Mouse (Mus musculus): ENCODE data around the gene Utrn. TPM values are rescaled to one million over a fixed set of nuclear protein-coding genes. Genes with fewer than 3 reads are reported as not detected.

Gene Utrn
- polyA plus RNA-seq, 1 experiment from 2014 or later, result 17.6 TPM

- Histone ChIP-seq H3K9me3 (replicated peaks; ENCODE audit: control insufficient read depth, low read length, poor library complexity, severe bottlenecking) (no peaks in the 10 kb centered on the region), H3K27ac (ENCODE audit: low read length) (no peak overlapping the region), H3K4me2 (ENCODE audit: low read length) (no peak overlapping the region), H3K4me1 (ENCODE audit: control insufficient read depth, insufficient read depth, low read length) (no peaks in the 10 kb centered on the region), H3K4me3 (ENCODE audit: low read depth, low read length) (no peak overlapping the region), H3K27me3 (ENCODE audit: control insufficient read depth, insufficient read depth, low read depth, low read length) (no peaks in the 10 kb centered on the region), H3K9ac (ENCODE audit: low read depth, low read length) (no peak overlapping the region), H3K36me3 (ENCODE audit: control insufficient read depth, insufficient read depth, low read length) (no peaks in the 10 kb centered on the region)
- ATAC-seq, result no peak
- WGBS, result 79% methylated on average over 5 of the region's 5 CpGs
Measured at GRCm38 (mm10) chr10:12904140-12904528, 35.0 kb upstream of the Utrn start.

GRCm38 (mm10) chr10:12903440-12904139 lies 34.4 kb upstream of the Utrn start:
- Histone ChIP-seq H3K9ac (ENCODE audit: low read depth, low read length) (no peak overlapping the region), H3K4me1 (ENCODE audit: control insufficient read depth, insufficient read depth, low read length) (no peaks in the 10 kb centered on the region), H3K36me3 (ENCODE audit: control insufficient read depth, insufficient read depth, low read length) (no peaks in the 10 kb centered on the region), H3K4me3 (ENCODE audit: low read depth, low read length) (no peak overlapping the region), H3K9me3 (replicated peaks; ENCODE audit: control insufficient read depth, low read length, poor library complexity, severe bottlenecking) (no peaks in the 10 kb centered on the region), H3K4me2 (ENCODE audit: low read length) (no peak overlapping the region), H3K27me3 (ENCODE audit: control insufficient read depth, insufficient read depth, low read depth, low read length) (no peaks in the 10 kb centered on the region), H3K27ac (ENCODE audit: low read length) (no peak overlapping the region)
- 88% methylated on average over 5 of the region's 5 CpGs for WGBS
- ATAC-seq, result no peak

- ATAC-seq, result no peak
Measured at GRCm38 (mm10) chr10:12899901-12900300, 30.7 kb upstream of the Utrn start.

GRCm38 (mm10) chr10:12893339-12893738 lies 24.2 kb upstream of the Utrn start:
- Histone ChIP-seq H3K27me3 (ENCODE audit: control insufficient read depth, insufficient read depth, low read depth, low read length) (no peaks in the 10 kb centered on the region), H3K4me2 (ENCODE audit: low read length) (no peak overlapping the region), H3K4me3 (ENCODE audit: low read depth, low read length) (no peak overlapping the region), H3K4me1 (ENCODE audit: control insufficient read depth, insufficient read depth, low read length) (no peaks in the 10 kb centered on the region), H3K9me3 (replicated peaks; ENCODE audit: control insufficient read depth, low read length, poor library complexity, severe bottlenecking) (no peaks in the 10 kb centered on the region), H3K36me3 (ENCODE audit: control insufficient read depth, insufficient read depth, low read length) (no peaks in the 10 kb centered on the region), H3K9ac (ENCODE audit: low read depth, low read length) (no peak overlapping the region), H3K27ac (ENCODE audit: low read length) (no peak overlapping the region)
- 97% methylated on average over 3 of the region's 3 CpGs for WGBS
- no peak for ATAC-seq

More at GRCm38 (mm10) chr10:12899901-12900300, 30.7 kb upstream of the Utrn start:
- H3K4me2 ChIP-seq (ENCODE audit: low read length), result no peak overlapping the region
- no peaks in the 10 kb centered on the region for H3K27me3 ChIP-seq (ENCODE audit: control insufficient read depth, insufficient read depth, low read depth, low read length)
- H3K4me1 ChIP-seq (ENCODE audit: control insufficient read depth, insufficient read depth, low read length), result no peaks in the 10 kb centered on the region
- no peaks in the 10 kb centered on the region for H3K36me3 ChIP-seq (ENCODE audit: control insufficient read depth, insufficient read depth, low read length)
- H3K9me3 ChIP-seq (replicated peaks; ENCODE audit: control insufficient read depth, low read length, poor library complexity, severe bottlenecking), result no peaks in the 10 kb centered on the region
- WGBS, result 97% methylated on average over 5 of the region's 5 CpGs
- H3K9ac ChIP-seq (ENCODE audit: low read depth, low read length), result no peak overlapping the region
- H3K27ac ChIP-seq (ENCODE audit: low read length), result no peak overlapping the region
- no peak overlapping the region for H3K4me3 ChIP-seq (ENCODE audit: low read depth, low read length)

- no peak overlapping the region for H3K9ac ChIP-seq (ENCODE audit: low read depth, low read length)
- H3K4me3 ChIP-seq (ENCODE audit: low read depth, low read length), result no peak overlapping the region
- no peaks in the 10 kb centered on the region for H3K9me3 ChIP-seq (replicated peaks; ENCODE audit: control insufficient read depth, low read length, poor library complexity, severe bottlenecking)
- H3K27me3 ChIP-seq (ENCODE audit: control insufficient read depth, insufficient read depth, low read depth, low read length), result no peaks in the 10 kb centered on the region
- no peak overlapping the region for H3K27ac ChIP-seq (ENCODE audit: low read length)
- H3K4me2 ChIP-seq (ENCODE audit: low read length), result no peak overlapping the region
- H3K36me3 ChIP-seq (ENCODE audit: control insufficient read depth, insufficient read depth, low read length), result no peaks in the 10 kb centered on the region
- ATAC-seq, result no peak
- WGBS, result 73% methylated on average over 13 of the region's 13 CpGs
- no peaks in the 10 kb centered on the region for H3K4me1 ChIP-seq (ENCODE audit: control insufficient read depth, insufficient read depth, low read length)
Measured at GRCm38 (mm10) chr10:12888373-12888772, 19.2 kb upstream of the Utrn start.

GRCm38 (mm10) chr10:12887792-12888191 lies 18.6 kb upstream of the Utrn start:
- no peaks in the 10 kb centered on the region for H3K27me3 ChIP-seq (ENCODE audit: control insufficient read depth, insufficient read depth, low read depth, low read length)
- no peaks in the 10 kb centered on the region for H3K4me1 ChIP-seq (ENCODE audit: control insufficient read depth, insufficient read depth, low read length)
- H3K9me3 ChIP-seq (replicated peaks; ENCODE audit: control insufficient read depth, low read length, poor library complexity, severe bottlenecking), result no peaks in the 10 kb centered on the region
- WGBS, result 64% methylated on average over 2 of the region's 2 CpGs
- H3K27ac ChIP-seq (ENCODE audit: low read length), result no peak overlapping the region
- H3K36me3 ChIP-seq (ENCODE audit: control insufficient read depth, insufficient read depth, low read length), result no peaks in the 10 kb centered on the region
- no peak overlapping the region for H3K4me3 ChIP-seq (ENCODE audit: low read depth, low read length)
- ATAC-seq, result no peak
- no peak overlapping the region for H3K9ac ChIP-seq (ENCODE audit: low read depth, low read length)
- no peak overlapping the region for H3K4me2 ChIP-seq (ENCODE audit: low read length)

- no peak overlapping the region for H3K27ac ChIP-seq (ENCODE audit: low read length)
- no peaks in the 10 kb centered on the region for H3K9me3 ChIP-seq (replicated peaks; ENCODE audit: control insufficient read depth, low read length, poor library complexity, severe bottlenecking)
- 61% methylated on average over 8 of the region's 8 CpGs for WGBS
- H3K9ac ChIP-seq (ENCODE audit: low read depth, low read length), result no peak overlapping the region
- H3K36me3 ChIP-seq (ENCODE audit: control insufficient read depth, insufficient read depth, low read length), result no peaks in the 10 kb centered on the region
- no peaks in the 10 kb centered on the region for H3K27me3 ChIP-seq (ENCODE audit: control insufficient read depth, insufficient read depth, low read depth, low read length)
- no peak for ATAC-seq
- no peaks in the 10 kb centered on the region for H3K4me1 ChIP-seq (ENCODE audit: control insufficient read depth, insufficient read depth, low read length)
- no peak overlapping the region for H3K4me3 ChIP-seq (ENCODE audit: low read depth, low read length)
- no peak overlapping the region for H3K4me2 ChIP-seq (ENCODE audit: low read length)
Measured at GRCm38 (mm10) chr10:12884308-12884948, 15.3 kb upstream of the Utrn start.

- Histone ChIP-seq H3K27me3 (ENCODE audit: control insufficient read depth, insufficient read depth, low read depth, low read length) (no peaks in the 10 kb centered on the region), H3K9ac (ENCODE audit: low read depth, low read length) (no peak overlapping the region), H3K4me1 (ENCODE audit: control insufficient read depth, insufficient read depth, low read length) (no peaks in the 10 kb centered on the region), H3K4me2 (ENCODE audit: low read length) (no peak overlapping the region), H3K9me3 (replicated peaks; ENCODE audit: control insufficient read depth, low read length, poor library complexity, severe bottlenecking) (no peaks in the 10 kb centered on the region), H3K4me3 (ENCODE audit: low read depth, low read length) (no peak overlapping the region), H3K27ac (ENCODE audit: low read length) (no peak overlapping the region), H3K36me3 (ENCODE audit: control insufficient read depth, insufficient read depth, low read length) (no peaks in the 10 kb centered on the region)
- no peak for ATAC-seq
- WGBS, result 79% methylated on average over 4 of the region's 4 CpGs
Measured at GRCm38 (mm10) chr10:12881911-12882310, 12.7 kb upstream of the Utrn start.

- H3K27me3 ChIP-seq (ENCODE audit: control insufficient read depth, insufficient read depth, low read depth, low read length), result no peaks in the 10 kb centered on the region
- ATAC-seq, result no peak
Measured at GRCm38 (mm10) chr10:12879313-12879695, 10.1 kb upstream of the Utrn start.

More at GRCm38 (mm10) chr10:12879313-12879695, 10.1 kb upstream of the Utrn start:
- 5% methylated on average over 3 of the region's 3 CpGs for WGBS
- Histone ChIP-seq H3K9ac (ENCODE audit: low read depth, low read length) (no peak overlapping the region), H3K36me3 (ENCODE audit: control insufficient read depth, insufficient read depth, low read length) (no peaks in the 10 kb centered on the region), H3K27ac (ENCODE audit: low read length) (no peak overlapping the region), H3K4me2 (ENCODE audit: low read length) (no peak overlapping the region), H3K4me3 (ENCODE audit: low read depth, low read length) (no peak overlapping the region), H3K9me3 (replicated peaks; ENCODE audit: control insufficient read depth, low read length, poor library complexity, severe bottlenecking) (no peaks in the 10 kb centered on the region), H3K4me1 (ENCODE audit: control insufficient read depth, insufficient read depth, low read length) (no peaks in the 10 kb centered on the region)
